Mouse (Mus musculus) midbrain, postnatal 0 days (tissue): ENCODE data around the gene Tmem26. TPM values are rescaled to one million over a fixed set of nuclear protein-coding genes. Genes with fewer than 3 reads are reported as not detected.

Source experiments
- ATAC-seq: fragments of 200-750 bp; cut with Nextera tagmentation; 2 replicates; pipeline ENCODE4 v1.8.0; 2017; ENCODE audit warnings: moderate number of reproducible peaks, mild to moderate bottlenecking, moderate TSS enrichment, moderate library complexity; ENCODE audit not compliant: low FRiP score
- DNase-seq: peaks from one replicate; pipeline ENCODE4 v3.0.0-alpha.2; 2015; ENCODE audit warnings: low spot score
- H3K27ac ChIP-seq: fragments of 300-500 bp; sonication (generic); 2 replicates; pipeline ENCODE4 v1.5.1; 2014; ENCODE audit warnings: low read depth, mild to moderate bottlenecking, low read length, mixed read lengths
- H3K27me3 ChIP-seq: fragments of 300-500 bp; sonication (generic); 2 replicates; pipeline ENCODE4 v1.6.1; 2014; ENCODE audit warnings: low read length, control low read depth, mixed read lengths; ENCODE audit not compliant: insufficient read depth
- H3K36me3 ChIP-seq: fragments of 300-500 bp; sonication (generic); 2 replicates; pipeline ENCODE4 v1.6.1; 2014; ENCODE audit warnings: low read length, control low read depth, mixed read lengths; ENCODE audit not compliant: insufficient read depth
- H3K4me1 ChIP-seq: fragments of 300-500 bp; sonication (generic); 2 replicates; pipeline ENCODE4 v1.6.1; 2014; ENCODE audit warnings: mild to moderate bottlenecking, control low read depth, antibody characterized with exemption, low read length, mixed read lengths; ENCODE audit not compliant: insufficient read depth
- H3K4me2 ChIP-seq: fragments of 300-500 bp; sonication (generic); 2 replicates; pipeline ENCODE4 v1.6.1; 2014; ENCODE audit warnings: low read depth, mild to moderate bottlenecking, low read length, mixed read lengths; ENCODE audit not compliant: poor library complexity, severe bottlenecking
- H3K4me3 ChIP-seq: fragments of 300-500 bp; sonication (generic); 2 replicates; pipeline ENCODE4 v1.5.1; 2014; ENCODE audit warnings: low read depth, mild to moderate bottlenecking, low read length, moderate library complexity
- H3K9ac ChIP-seq: fragments of 300-500 bp; sonication (generic); replicated peaks from 2 replicates; pipeline ENCODE4 v1.6.1; 2014; ENCODE audit warnings: mild to moderate bottlenecking, low read length, moderate library complexity, mixed read lengths; ENCODE audit not compliant: poor library complexity, severe bottlenecking
- H3K9me3 ChIP-seq: fragments of 300-500 bp; sonication (generic); 2 replicates; pipeline ENCODE4 v1.6.1; 2016; ENCODE audit warnings: low read length, control low read depth
- CTCF ChIP-seq: IDR thresholded peaks from 2 replicates; pipeline ENCODE4 v1.5.1; 2016; ENCODE audit warnings: antibody characterized with exemption, mild to moderate bottlenecking
- WGBS: fragments of 180-500 bp; shearing (Covaris S2); extraction: QIAGEN DNeasy Blood & Tissue Kit; methylation state at CpG from one replicate; pipeline ENCODE4 v1.1.7; 2014; 5-methylcytosine and 5-hydroxymethylcytosine counted together
- polyA plus RNA-seq: library from polyadenylated mRNA; unstranded; fragments of >200 nt; fragmentation: Nextera tagmentation; extraction: Ambion mirVana; gene quantifications from 2 replicates; pipeline ENCODE4 v1.2.1, GENCODE M21; 2015
- total RNA-seq: library from RNA; depleted of rRNA; stranded (reverse); fragments of >200 nt; gene quantifications from 2 replicates; pipeline ENCODE4 v1.2.3, GENCODE M21; 2014; rRNA removed

The Tmem26 gene
- 9.4 and 10.7 TPM in 2 replicates for total RNA-seq
- 5.7 and 6.2 TPM in 2 replicates for polyA plus RNA-seq

GRCm38 (mm10) chr10:68723568-68724360 lies at the start of gene Tmem26:
TSS of gene Tmem26 (plus strand) at chr10:68723646.
- Histone ChIP-seq H3K4me1 (peaks cover 8% of the 10 kb centered on the region), H3K4me2 (peak within 1 kb of the TSS; percentile 94), H3K27me3 (no peaks in the 10 kb centered on the region; the same call in 1 of the 2 replicates), H3K27ac (no peak within 1 kb of the TSS), H3K4me3 (peak within 1 kb of the TSS; percentile 45), H3K36me3 (no peaks in the 10 kb centered on the region), H3K9me3 (no peaks in the 10 kb centered on the region), H3K9ac (peak within 1 kb of the TSS; percentile 14)
- WGBS, result 1% methylated on average over 32 of the region's 32 CpGs
- peak; percentile 0 for DNase-seq
- no peak for TF ChIP-seq CTCF
- ATAC-seq, result 0 out of 2 replicates have a peak, but pooled peaks have one; percentile 31

- H3K4me3 ChIP-seq, result no peak overlapping the region
- no peaks in the 10 kb centered on the region for H3K36me3 ChIP-seq
- TF ChIP-seq CTCF, result 0 out of 2 replicates have a peak, but pooled peaks have one; percentile 11
- no peaks in the 10 kb centered on the region for H3K9me3 ChIP-seq
- H3K4me2 ChIP-seq, result no peak overlapping the region
- DNase-seq (no peak), ATAC-seq (no peak)
- H3K27me3 ChIP-seq, result no peaks in the 10 kb centered on the region
- H3K27ac ChIP-seq, result no peak overlapping the region
- 73% methylated on average over 4 of the region's 4 CpGs for WGBS
- 0 out of 2 replicates have a peak, but pooled peaks cover 4% of the 10 kb centered on the region for H3K4me1 ChIP-seq
- H3K9ac ChIP-seq, result no peak overlapping the region
These were observed 44.8 kb upstream of the Tmem26 start for GRCm38 (mm10) chr10:68678678-68679077.

GRCm38 (mm10) chr10:68681233-68681632 lies 42.2 kb upstream of the Tmem26 start:
- no peak overlapping the region for H3K4me3 ChIP-seq
- no peak overlapping the region for H3K27ac ChIP-seq
- TF ChIP-seq CTCF, result no peak
- no peaks in the 10 kb centered on the region for H3K4me1 ChIP-seq
- no peak overlapping the region for H3K9ac ChIP-seq
- DNase-seq (no peak), ATAC-seq (no peak)
- no peaks in the 10 kb centered on the region for H3K9me3 ChIP-seq
- no peaks in the 10 kb centered on the region for H3K36me3 ChIP-seq
- no peak overlapping the region for H3K4me2 ChIP-seq
- H3K27me3 ChIP-seq, result no peaks in the 10 kb centered on the region
- WGBS, result 78% methylated on average over 4 of the region's 4 CpGs

GRCm38 (mm10) chr10:68685510-68685909 lies 37.9 kb upstream of the Tmem26 start:
- no peak for TF ChIP-seq CTCF
- Histone ChIP-seq H3K4me3 (no peak overlapping the region), H3K4me2 (no peak overlapping the region), H3K27ac (no peak overlapping the region), H3K9me3 (no peaks in the 10 kb centered on the region), H3K36me3 (no peaks in the 10 kb centered on the region), H3K27me3 (no peaks in the 10 kb centered on the region), H3K9ac (no peak overlapping the region), H3K4me1 (no peaks in the 10 kb centered on the region)
- ATAC-seq (no peak), DNase-seq (no peak)

- DNase-seq, result no peak
- H3K27ac ChIP-seq, result no peak overlapping the region
- ATAC-seq, result no peak
- H3K27me3 ChIP-seq, result no peaks in the 10 kb centered on the region
- H3K9me3 ChIP-seq, result no peaks in the 10 kb centered on the region
- TF ChIP-seq CTCF, result no peak
- no peaks in the 10 kb centered on the region for H3K4me1 ChIP-seq
- no peak overlapping the region for H3K4me2 ChIP-seq
- H3K36me3 ChIP-seq, result no peaks in the 10 kb centered on the region
- WGBS, result 88% methylated on average over 7 of the region's 7 CpGs
- no peak overlapping the region for H3K9ac ChIP-seq
- no peak overlapping the region for H3K4me3 ChIP-seq
These were observed 32.3 kb upstream of the Tmem26 start for GRCm38 (mm10) chr10:68691116-68691515.

GRCm38 (mm10) chr10:68692401-68692800 lies 31.0 kb upstream of the Tmem26 start:
- DNase-seq, result no peak
- Histone ChIP-seq H3K4me1 (no peaks in the 10 kb centered on the region), H3K4me3 (no peak overlapping the region), H3K9ac (no peak overlapping the region), H3K4me2 (no peak overlapping the region), H3K9me3 (no peaks in the 10 kb centered on the region), H3K27ac (no peak overlapping the region), H3K36me3 (no peaks in the 10 kb centered on the region), H3K27me3 (no peaks in the 10 kb centered on the region)
- ATAC-seq, result no peak
- no peak for TF ChIP-seq CTCF
- WGBS, result 89% methylated on average over 1 of the region's 1 CpGs
